Mouse (Mus musculus) cerebral cortex, adult 2 months (tissue): ENCODE measurements around the gene Clec16a.

Source experiments
- WGBS: fragments of 180-500 bp; shearing (Covaris S2); methylation state at CpG from one replicate; pipeline ENCODE4 v1.1.7; 2018; 5-methylcytosine and 5-hydroxymethylcytosine counted together

Gene Clec16a

GRCm38 (mm10) chr16:10683193-10684000 is 138.3 kb downstream of the Clec16a start:
- WGBS = 72% methylated on average over 8 of the region's 8 CpGs

- WGBS = 72% methylated on average over 6 of the region's 6 CpGs
Observed at GRCm38 (mm10) chr16:10689748-10690318, 144.7 kb downstream of the Clec16a start.

GRCm38 (mm10) chr16:10690442-10690841 is 145.3 kb downstream of the Clec16a start:
- WGBS = 90% methylated on average over 3 of the region's 3 CpGs

GRCm38 (mm10) chr16:10691705-10692104 is 146.6 kb downstream of the Clec16a start:
- 95% methylated on average over 5 of the region's 5 CpGs for WGBS

- WGBS = 80% methylated on average over 8 of the region's 8 CpGs
Observed at GRCm38 (mm10) chr16:10692848-10693247, 147.7 kb downstream of the Clec16a start.

- 90% methylated on average over 1 of the region's 1 CpGs for WGBS
Observed at GRCm38 (mm10) chr16:10693424-10693823, 148.3 kb downstream of the Clec16a start.

- WGBS = 60% methylated on average over 11 of the region's 11 CpGs
Observed at GRCm38 (mm10) chr16:10694414-10694851, 149.3 kb downstream of the Clec16a start.

- WGBS = 90% methylated on average over 6 of the region's 6 CpGs
Observed at GRCm38 (mm10) chr16:10697861-10698659, 152.9 kb downstream of the Clec16a start.

- 89% methylated on average over 3 of the region's 3 CpGs for WGBS
Observed at GRCm38 (mm10) chr16:10699316-10699715, 154.2 kb downstream of the Clec16a start.

- 40% methylated on average over 2 of the region's 2 CpGs for whole genome bisulfite sequencing
Observed at GRCm38 (mm10) chr16:10700160-10700559, 155.0 kb downstream of the Clec16a start.

- WGBS = 88% methylated on average over 2 of the region's 2 CpGs
Observed at GRCm38 (mm10) chr16:10702399-10702798, 157.3 kb downstream of the Clec16a start.

GRCm38 (mm10) chr16:10703932-10704331 is 158.8 kb downstream of the Clec16a start:
- 79% methylated on average over 4 of the region's 4 CpGs for WGBS

GRCm38 (mm10) chr16:10705396-10705795 is 160.3 kb downstream of the Clec16a start:
- WGBS = 97% methylated on average over 1 of the region's 1 CpGs

- WGBS = 87% methylated on average over 1 of the region's 1 CpGs
Observed at GRCm38 (mm10) chr16:10711524-10711923, 166.4 kb downstream of the Clec16a start.

- 76% methylated on average over 2 of the region's 2 CpGs for WGBS
Observed at GRCm38 (mm10) chr16:10713041-10713440, 167.9 kb downstream of the Clec16a start.

- WGBS = 78% methylated on average over 7 of the region's 7 CpGs
Observed at GRCm38 (mm10) chr16:10713441-10714239, 168.5 kb downstream of the Clec16a start.

GRCm38 (mm10) chr16:10715211-10715610 is 170.1 kb downstream of the Clec16a start:
- WGBS = 93% methylated on average over 5 of the region's 5 CpGs

GRCm38 (mm10) chr16:10715632-10716031 is 170.5 kb downstream of the Clec16a start:
- WGBS = 95% methylated on average over 2 of the region's 2 CpGs

GRCm38 (mm10) chr16:10716696-10717095 is 171.6 kb downstream of the Clec16a start:
- WGBS = 85% methylated on average over 2 of the region's 2 CpGs

GRCm38 (mm10) chr16:10719971-10720370 is 174.8 kb downstream of the Clec16a start:
- WGBS = 58% methylated on average over 6 of the region's 6 CpGs

- 60% methylated on average over 1 of the region's 1 CpGs for WGBS
Observed at GRCm38 (mm10) chr16:10722882-10723544, 177.9 kb downstream of the Clec16a start.
